Mouse (Mus musculus): ENCODE results near the gene Vps37b. TPM values are rescaled to one million over a fixed set of nuclear protein-coding genes. Genes with fewer than 3 reads are reported as not detected.

Gene Vps37b
- total RNA-seq, 2 experiments from 2014 or later, result 4.1 to 6.2 TPM

DNA sequence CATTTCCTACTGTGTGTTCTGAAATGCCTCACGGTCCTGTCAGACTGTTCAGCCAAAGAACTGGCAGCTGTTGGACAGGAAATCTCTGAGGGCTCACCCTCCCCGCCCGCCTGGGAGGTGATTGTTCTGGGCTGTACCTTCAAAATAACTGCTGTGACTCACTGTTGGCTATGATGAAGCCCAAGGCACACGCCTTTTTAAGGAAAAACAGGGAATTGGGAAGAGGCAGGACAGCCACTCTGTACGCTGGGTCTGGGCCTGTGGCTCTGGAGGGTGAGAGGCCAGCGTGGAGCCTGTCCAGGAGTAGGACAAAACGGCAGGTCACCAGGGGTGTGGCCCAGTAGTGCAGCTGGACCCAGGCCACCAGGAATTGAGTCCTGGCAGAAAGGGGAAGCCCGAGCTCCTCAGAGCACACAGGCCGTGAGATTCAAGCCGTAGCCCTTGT is 39.9 kb downstream of the Vps37b start:
- TF ChIP-seq CTCF (IDR thresholded peaks at IDR 0.05), result no peak
- H3K4me3 ChIP-seq, result peak overlapping the region; percentile 21; the same call in 1 of the 2 replicates
- intact Hi-C loops (cut with DNase I), result loop anchor here (1.0 kb wide), 1 partner anchor 45 kb away; no protein-coding TSS in a partner anchor
- peak; percentile 80 for DNase-seq
- H3K27ac ChIP-seq, result peak overlapping the region; percentile 87

- no peak overlapping the region for H3K4me3 ChIP-seq
- intact Hi-C loops (cut with DNase I), result no loop called here
- no peak for DNase-seq
- no peak for TF ChIP-seq CTCF (IDR thresholded peaks at IDR 0.05)
- peak overlapping the region; percentile 87 for H3K27ac ChIP-seq
These were observed 40.7 kb downstream of the Vps37b start for GRCm38 (mm10) chr5:123991321-123991720.

DNA sequence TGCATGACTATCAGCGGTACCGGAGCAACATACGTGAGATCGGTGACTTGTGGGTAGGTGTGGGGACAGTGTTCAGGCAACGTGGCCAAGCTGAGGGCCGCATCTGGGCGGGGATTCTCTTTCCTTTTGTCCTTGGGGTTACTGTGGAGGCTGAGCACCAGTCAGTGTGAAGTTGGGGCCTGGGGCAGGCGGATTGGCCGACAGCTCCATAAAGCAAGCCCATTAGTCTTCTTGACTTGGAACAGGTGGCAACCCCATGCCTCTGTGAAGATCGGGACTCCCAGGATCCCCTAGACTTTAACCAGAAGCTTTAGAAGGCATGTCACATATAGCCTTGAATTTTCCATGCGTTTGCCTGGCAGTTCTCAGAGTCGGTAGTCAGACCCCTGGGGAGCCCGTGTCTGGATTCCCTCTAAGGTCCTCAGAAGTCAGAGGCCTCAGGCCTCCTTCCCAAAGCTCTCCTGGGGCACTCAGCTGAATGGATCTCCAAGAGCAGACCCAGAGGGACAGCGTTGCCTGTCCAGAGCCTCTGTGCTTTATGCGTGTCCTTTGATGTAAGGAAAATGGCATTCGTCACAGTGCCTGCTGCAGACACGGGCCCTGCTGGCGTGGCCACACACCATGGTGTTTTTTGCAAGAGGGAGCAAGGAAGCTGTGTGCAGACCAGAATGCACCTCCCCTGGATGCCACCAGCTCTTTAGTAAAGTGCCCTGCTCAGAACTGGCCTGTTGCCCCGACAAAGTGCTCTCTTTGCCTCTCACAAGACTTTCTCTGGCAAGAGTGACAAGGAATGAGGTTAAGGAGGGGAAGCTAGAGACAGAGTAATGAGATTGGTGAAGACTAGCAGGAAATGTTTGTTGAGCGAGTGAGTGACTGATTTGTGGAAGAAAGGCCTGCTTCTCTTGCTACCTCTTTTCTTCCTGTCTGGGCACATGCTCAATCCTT is 41.9 kb downstream of the Vps37b start:
- no peak overlapping the region for H3K4me3 ChIP-seq
- intact Hi-C loops (cut with DNase I), result no loop called here
- 0 out of 2 replicates have a peak overlapping the region, but pooled peaks have one; percentile 24 for H3K27ac ChIP-seq
- no peak for TF ChIP-seq CTCF (IDR thresholded peaks at IDR 0.05)
- no peak for DNase-seq

- intact Hi-C loops (cut with DNase I), result no loop called here
- Histone ChIP-seq H3K4me3 (no peak overlapping the region), H3K27ac (no peak overlapping the region)
- no peak for TF ChIP-seq CTCF (IDR thresholded peaks at IDR 0.05)
- peak; percentile 10 for DNase-seq
These were observed 44.6 kb downstream of the Vps37b start for GRCm38 (mm10) chr5:123987511-123987910.

DNA sequence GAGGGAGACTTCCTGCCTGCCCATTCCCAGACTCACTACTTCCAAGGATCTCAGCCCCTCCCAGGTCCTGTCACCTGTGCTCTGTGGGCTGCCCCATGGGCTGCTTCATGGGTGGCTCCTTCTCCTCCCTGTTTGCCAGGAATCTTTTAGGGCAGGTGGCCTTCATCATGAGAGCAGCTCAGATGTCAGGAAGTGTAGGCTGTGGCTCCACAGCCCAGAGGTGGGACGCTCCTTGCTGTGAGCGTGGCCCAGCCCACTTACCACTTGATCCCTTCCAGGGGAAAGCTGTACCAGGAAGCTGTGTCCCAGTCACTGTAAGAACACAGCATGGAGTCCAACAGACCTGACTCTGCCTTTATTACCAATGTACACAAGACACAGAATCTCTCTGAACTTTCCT is 45.1 kb downstream of the Vps37b start:
- TF ChIP-seq CTCF (IDR thresholded peaks at IDR 0.05), result no peak
- intact Hi-C loops (cut with DNase I), result no loop called here
- H3K4me3 ChIP-seq, result no peak overlapping the region
- H3K27ac ChIP-seq, result no peak overlapping the region
- DNase-seq, result peak; percentile 14

DNA sequence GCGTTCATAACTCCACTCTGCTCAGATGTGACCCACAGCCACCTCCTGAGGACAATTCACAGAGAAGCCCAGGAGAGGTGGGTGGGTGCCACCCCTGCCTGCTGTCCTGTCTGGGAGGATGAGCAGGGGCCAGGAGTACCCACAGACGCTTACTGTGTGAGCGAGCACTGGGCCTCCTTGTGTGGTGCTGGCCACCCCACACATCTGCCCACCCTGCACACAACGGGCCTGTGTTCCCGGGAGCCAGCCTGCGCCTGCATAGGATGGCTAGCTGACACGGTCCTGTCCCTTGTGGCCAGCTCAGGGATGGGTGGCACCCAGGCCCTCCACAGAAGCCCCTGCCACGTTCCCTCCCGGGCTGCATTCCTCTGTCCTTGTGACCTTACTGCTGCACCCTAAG is 46.6 kb downstream of the Vps37b start:
- no peak for TF ChIP-seq CTCF (IDR thresholded peaks at IDR 0.05)
- intact Hi-C loops (cut with DNase I), result no loop called here
- DNase-seq, result peak; percentile 23
- no peak overlapping the region for H3K4me3 ChIP-seq
- H3K27ac ChIP-seq, result no peak overlapping the region

DNA sequence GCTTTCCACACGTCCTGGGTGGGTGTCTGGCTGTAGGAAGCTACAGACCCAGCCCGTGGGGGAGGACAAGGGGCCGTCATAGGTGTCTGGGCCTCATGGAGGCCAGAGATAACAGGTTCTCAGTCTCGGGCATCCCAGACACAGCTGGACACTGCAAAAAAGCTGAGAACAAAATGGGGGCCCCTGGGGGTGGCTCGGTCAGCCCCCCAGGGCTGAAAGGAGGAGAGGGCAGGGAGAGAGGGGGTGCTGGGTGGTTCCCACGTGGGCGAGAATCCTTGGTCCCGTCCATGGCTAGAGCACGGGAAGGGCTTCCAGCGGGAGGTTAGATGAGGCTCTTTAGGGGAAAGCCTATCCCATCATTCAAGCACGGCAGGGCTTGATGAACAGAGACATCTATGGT is 49.2 kb downstream of the Vps37b start:
- Histone ChIP-seq H3K27ac (no peak overlapping the region), H3K4me3 (no peak overlapping the region)
- intact Hi-C loops (cut with DNase I), result no loop called here
- no peak for TF ChIP-seq CTCF (IDR thresholded peaks at IDR 0.05)
- DNase-seq, result no peak

DNA sequence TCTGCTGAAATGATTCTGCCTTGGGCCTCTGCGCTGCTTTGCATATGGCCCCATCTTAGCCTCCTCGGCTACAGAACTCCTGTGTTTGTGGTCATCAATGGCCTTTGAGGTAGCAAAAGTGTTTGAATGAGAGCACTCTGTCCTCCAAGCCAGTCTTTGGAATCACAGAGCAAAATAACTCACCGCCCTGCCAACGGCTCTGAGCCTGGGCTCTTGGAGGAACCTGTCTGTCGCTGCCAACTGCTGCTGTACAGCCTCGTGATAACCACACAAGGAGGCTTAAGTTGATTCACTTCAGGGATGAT is 50.9 kb downstream of the Vps37b start:
- DNase-seq, result peak; percentile 67
- TF ChIP-seq CTCF (IDR thresholded peaks at IDR 0.05), result no peak
- no peak overlapping the region for H3K4me3 ChIP-seq
- intact Hi-C loops (cut with DNase I), result no loop called here
- peak overlapping the region; percentile 76 for H3K27ac ChIP-seq

DNA sequence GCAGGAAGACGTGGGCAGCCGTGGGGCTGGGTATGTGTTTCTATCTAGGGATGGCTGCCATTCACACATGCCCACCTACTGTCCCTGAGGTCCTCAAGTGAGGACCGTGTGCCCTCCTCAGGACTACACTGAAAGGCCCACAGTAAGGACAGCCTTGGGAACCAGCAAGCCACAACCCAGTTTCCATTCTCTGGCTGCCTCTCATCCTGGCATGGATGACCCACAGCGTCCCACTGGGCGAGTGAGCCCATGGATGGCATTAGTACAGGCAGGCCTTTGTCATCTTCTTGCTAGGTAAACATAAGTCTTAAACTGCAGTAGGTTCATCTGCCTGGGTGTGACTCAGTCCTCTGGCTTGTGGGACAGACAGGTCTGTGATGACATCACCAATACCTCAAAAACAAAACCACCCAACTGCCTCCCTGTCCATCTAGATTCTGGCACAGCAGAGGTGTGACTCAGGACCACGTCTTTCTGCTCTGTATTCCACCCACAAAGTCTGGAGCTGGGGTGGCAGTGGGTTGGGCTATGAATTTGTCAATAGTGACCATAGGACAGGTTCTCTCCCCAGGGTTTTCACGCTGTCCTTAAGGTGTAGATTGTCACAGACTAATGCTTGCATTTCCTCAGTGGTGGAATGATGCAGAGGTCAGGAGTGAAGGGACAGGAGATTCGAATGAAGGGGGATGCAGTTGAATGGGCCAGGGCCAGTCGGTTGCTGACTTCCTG is 51.4 kb downstream of the Vps37b start:
- no peak for DNase-seq
- H3K27ac ChIP-seq, result peak overlapping the region; percentile 76
- intact Hi-C loops (cut with DNase I), result no loop called here
- TF ChIP-seq CTCF (IDR thresholded peaks at IDR 0.05), result no peak
- H3K4me3 ChIP-seq, result peak overlapping the region; percentile 48

DNA sequence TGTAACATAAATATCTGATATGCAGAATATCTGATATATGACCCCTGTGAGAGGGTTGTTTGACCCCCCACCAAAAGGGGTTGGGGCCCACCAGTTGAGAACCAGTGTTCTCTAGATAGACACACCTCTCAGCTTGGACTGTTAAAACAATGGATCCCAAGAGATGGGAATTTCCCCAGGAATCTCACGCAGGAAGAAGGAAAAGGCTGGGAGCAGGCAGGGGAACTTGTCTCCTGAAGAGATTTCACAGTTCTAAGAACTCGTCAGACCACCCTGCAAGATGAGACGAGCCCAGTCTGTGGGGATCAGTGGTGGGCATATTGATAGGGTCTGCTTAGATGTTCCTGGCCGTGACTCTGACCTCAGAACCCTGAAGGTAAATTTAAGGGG is 52.1 kb downstream of the Vps37b start:
- DNase-seq, result no peak
- peak overlapping the region; percentile 76 for H3K27ac ChIP-seq

DNA sequence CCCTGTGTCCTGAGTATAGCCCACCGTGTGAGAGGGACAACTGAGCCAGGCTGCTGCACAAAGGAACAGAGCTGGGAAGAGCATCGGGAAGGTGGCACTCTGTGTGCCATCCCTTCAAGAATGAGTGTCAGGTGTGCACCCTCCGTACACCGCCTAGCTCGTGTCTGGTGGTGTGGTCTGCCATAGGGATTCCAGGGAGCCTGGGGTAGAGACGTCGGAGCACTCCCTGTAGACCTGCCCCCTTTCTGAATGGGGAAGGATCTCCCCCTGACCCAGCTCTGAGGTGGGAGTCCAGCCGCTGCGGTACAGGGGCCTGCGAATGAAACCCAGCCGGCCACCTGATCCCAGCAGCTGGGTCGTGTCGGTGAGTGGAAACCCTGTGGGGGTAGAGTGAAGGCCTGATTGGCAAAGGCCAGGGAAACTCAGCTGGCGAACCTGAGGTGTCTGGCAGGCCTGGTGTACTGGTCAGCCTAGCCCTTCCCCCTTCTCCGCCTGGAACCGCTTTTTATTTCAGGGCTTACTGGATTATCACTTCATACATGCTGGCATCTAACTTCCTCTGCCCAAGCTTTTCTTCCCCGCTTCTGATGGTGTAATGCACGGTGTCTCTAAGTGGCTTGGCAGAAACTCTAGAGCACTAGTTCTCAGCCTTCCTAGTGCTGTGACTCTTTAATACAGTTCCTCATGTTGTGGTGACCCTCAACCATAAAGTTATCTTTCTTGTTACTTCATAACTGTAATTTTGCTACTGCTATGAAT is 52.7 kb downstream of the Vps37b start:
- no peak for TF ChIP-seq CTCF (IDR thresholded peaks at IDR 0.05)
- intact Hi-C loops (cut with DNase I), result no loop called here
- Histone ChIP-seq H3K4me3 (peak overlapping the region; percentile 48), H3K27ac (peak overlapping the region; percentile 76)
- peak; percentile 87 for DNase-seq

More for the DNA sequence above, 52.1 kb downstream of the Vps37b start:
- H3K4me3 ChIP-seq, result peak overlapping the region; percentile 48
- no peak for TF ChIP-seq CTCF (IDR thresholded peaks at IDR 0.05)
- intact Hi-C loops (cut with DNase I), result no loop called here

GRCm38 (mm10) chr5:123978131-123978530 is 53.9 kb downstream of the Vps37b start:
- H3K4me3 ChIP-seq, result no peak overlapping the region
- intact Hi-C loops (cut with DNase I), result no loop called here

More at GRCm38 (mm10) chr5:123978131-123978530, 53.9 kb downstream of the Vps37b start:
- no peak for TF ChIP-seq CTCF (IDR thresholded peaks at IDR 0.05)
- H3K27ac ChIP-seq, result peak overlapping the region; percentile 24; the same call in 1 of the 2 replicates
- DNase-seq, result no peak

Data from gastrocnemius, adult 2 months (tissue).